Mouse (Mus musculus): ENCODE results near the gene Timp3. TPM values are rescaled to one million over a fixed set of nuclear protein-coding genes. Genes with fewer than 3 reads are reported as not detected.

Timp3 gene
- total and polyA plus RNA-seq, 3 experiments = not detected

DNA sequence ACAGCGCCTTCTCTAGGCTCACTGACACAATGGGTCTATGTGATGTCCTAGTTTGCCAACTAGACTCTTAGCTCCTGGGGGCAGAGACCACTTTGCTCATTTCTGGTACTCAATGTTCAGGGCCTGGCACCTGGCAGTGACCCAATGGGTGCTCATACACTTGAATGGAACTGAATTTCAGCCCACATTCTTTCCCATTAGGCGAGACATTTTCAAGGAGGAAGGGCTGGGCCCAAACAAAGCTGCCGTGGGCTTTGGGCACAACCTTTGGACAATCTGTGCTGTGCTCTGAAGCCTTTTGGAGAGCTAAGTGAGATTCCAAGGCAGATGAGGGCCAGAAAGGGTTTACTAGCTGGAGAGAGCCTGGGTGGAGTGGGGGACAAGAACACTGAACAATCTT is 41.2 kb upstream of the Timp3 start:
- no peaks in the 10 kb centered on the region for H3K79me2 ChIP-seq (ENCODE audit: control insufficient read depth, insufficient read depth, low read length, poor library complexity)
- H3K27me3 ChIP-seq (ENCODE audit: control insufficient read depth in 1 of 2, insufficient read depth in 2 of 2, low read length in 2 of 2) = no peaks in the 10 kb centered on the region
- H3K4me1 ChIP-seq (ENCODE audit: control insufficient read depth in 1 of 2, insufficient read depth in 2 of 2, low read length in 2 of 2) = no peaks in the 10 kb centered on the region
- no peak overlapping the region for H3K27ac ChIP-seq (ENCODE audit: control insufficient read depth, low read depth, low read length)
- TF ChIP-seq E2F4 (IDR thresholded peaks at IDR 0.05; ENCODE audit: borderline replicate concordance, low read depth, low read length) (no peak), TBP (IDR thresholded peaks at IDR 0.05; ENCODE audit: low read depth, low read length) (no peak), MYC (IDR thresholded peaks at IDR 0.05; ENCODE audit: low read depth, low read length) (no peak), EP300 (IDR thresholded peaks at IDR 0.05; ENCODE audit: low read depth in 1 of 2, low read length in 2 of 2) (no peak), HCFC1 (IDR thresholded peaks at IDR 0.05; ENCODE audit: low read depth, low read length) (no peak), POLR2AphosphoS5 (IDR thresholded peaks at IDR 0.05; ENCODE audit: borderline replicate concordance, low read depth, low read length) (no peak), UBTF (IDR thresholded peaks at IDR 0.05; ENCODE audit: borderline replicate concordance, insufficient read depth, low read depth, low read length) (no peak), NRF1 (IDR thresholded peaks at IDR 0.05; ENCODE audit: insufficient read depth, low read depth, low read length, poor library complexity, severe bottlenecking) (no peak), RAD21 (IDR thresholded peaks at IDR 0.05; ENCODE audit: low read depth, low read length) (no peak), POLR2AphosphoS2 (IDR thresholded peaks at IDR 0.05; ENCODE audit: low read length) (no peak), TAL1 (IDR thresholded peaks at IDR 0.05; ENCODE audit: low read length) (no peak), GABPA (IDR thresholded peaks at IDR 0.05; ENCODE audit: low read depth, low read length) (no peak), GATA1 (IDR thresholded peaks at IDR 0.05; ENCODE audit: low read depth, low read length) (no peak), TCF12 (IDR thresholded peaks at IDR 0.05; ENCODE audit: low read depth, low read length) (no peak), USF2 (IDR thresholded peaks at IDR 0.05; ENCODE audit: borderline replicate concordance in 1 of 2, insufficient read depth in 1 of 2, low read depth in 1 of 2, low read length in 2 of 2) (no peak)
- no peaks in the 10 kb centered on the region for H3K9me3 ChIP-seq (replicated peaks; ENCODE audit: insufficient read depth, low read length)
- H3K36me3 ChIP-seq (ENCODE audit: control insufficient read depth in 1 of 2, insufficient read depth in 2 of 2, low read length in 2 of 2) = no peaks in the 10 kb centered on the region
- no peak overlapping the region for H3K4me3 ChIP-seq (ENCODE audit: control insufficient read depth in 1 of 2, insufficient read depth in 1 of 2, low read depth in 2 of 2, low read length in 2 of 2)
- no peak for DNase-seq (ENCODE audit: low read depth, low spot score)
- H3K9ac ChIP-seq (ENCODE audit: control insufficient read depth, low read depth, low read length, poor library complexity, severe bottlenecking) = no peak overlapping the region

DNA sequence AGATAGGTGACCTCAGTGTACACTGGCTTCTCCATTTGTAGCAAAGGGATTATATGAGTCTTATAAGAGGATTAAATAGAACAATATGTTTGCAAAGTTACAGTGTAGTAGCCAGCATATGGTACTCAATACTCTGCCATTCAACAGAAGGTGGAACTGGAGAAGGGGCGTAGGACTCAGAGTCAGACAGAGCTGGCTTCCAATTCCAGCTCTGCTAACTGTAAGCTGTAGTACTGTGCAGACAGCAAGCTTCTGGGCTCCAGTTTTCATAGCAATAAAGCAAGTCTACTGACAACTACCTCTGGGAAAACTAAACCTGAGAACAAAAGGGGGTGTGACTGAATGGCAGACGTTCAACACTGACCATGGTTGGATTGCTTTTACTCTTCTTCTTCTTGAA is 38.4 kb upstream of the Timp3 start:
- H3K36me3 ChIP-seq (ENCODE audit: control insufficient read depth in 1 of 2, insufficient read depth in 2 of 2, low read length in 2 of 2) = no peaks in the 10 kb centered on the region
- H3K27ac ChIP-seq (ENCODE audit: control insufficient read depth, low read depth, low read length) = no peak overlapping the region
- no peak overlapping the region for H3K4me3 ChIP-seq (ENCODE audit: control insufficient read depth in 1 of 2, insufficient read depth in 1 of 2, low read depth in 2 of 2, low read length in 2 of 2)
- no peaks in the 10 kb centered on the region for H3K4me1 ChIP-seq (ENCODE audit: control insufficient read depth in 1 of 2, insufficient read depth in 2 of 2, low read length in 2 of 2)
- no peaks in the 10 kb centered on the region for H3K27me3 ChIP-seq (ENCODE audit: control insufficient read depth in 1 of 2, insufficient read depth in 2 of 2, low read length in 2 of 2)
- no peak overlapping the region for H3K9ac ChIP-seq (ENCODE audit: control insufficient read depth, low read depth, low read length, poor library complexity, severe bottlenecking)
- TF ChIP-seq TBP (IDR thresholded peaks at IDR 0.05; ENCODE audit: low read depth, low read length) = no peak
- no peak for TF ChIP-seq ZMIZ1 (IDR thresholded peaks at IDR 0.05; ENCODE audit: low read depth, low read length)
- TF ChIP-seq MEF2A (IDR thresholded peaks at IDR 0.05; ENCODE audit: extremely low read depth, insufficient replicate concordance, low read depth, low read length, poor library complexity, severe bottlenecking) = no peak
- TF ChIP-seq POLR2A (IDR thresholded peaks at IDR 0.05; ENCODE audit: control insufficient read depth in 1 of 2, insufficient read depth in 1 of 2, low read depth in 1 of 2, low read length in 2 of 2, poor library complexity in 1 of 2) = no peak
- TF ChIP-seq MYC (IDR thresholded peaks at IDR 0.05; ENCODE audit: low read depth, low read length) = no peak
- no peak for TF ChIP-seq CHD1 (IDR thresholded peaks at IDR 0.05; ENCODE audit: low read depth, low read length)
- no peak for TF ChIP-seq USF2 (IDR thresholded peaks at IDR 0.05; ENCODE audit: borderline replicate concordance in 1 of 2, insufficient read depth in 1 of 2, low read depth in 1 of 2, low read length in 2 of 2)
- TF ChIP-seq KAT2A (conservative IDR thresholded peaks at IDR 0.05; ENCODE audit: low read depth, low read length) = no peak
- TF ChIP-seq ELF1 (IDR thresholded peaks at IDR 0.05; ENCODE audit: low read depth, low read length) = no peak
- TF ChIP-seq MYB (IDR thresholded peaks at IDR 0.05; ENCODE audit: low read depth, low read length) = no peak
- TF ChIP-seq MAZ (IDR thresholded peaks at IDR 0.05; ENCODE audit: low read depth, low read length) = no peak
- no peak for TF ChIP-seq CHD2 (IDR thresholded peaks at IDR 0.05; ENCODE audit: low read length)
- TF ChIP-seq SMC3 (IDR thresholded peaks at IDR 0.05; ENCODE audit: low read depth, low read length) = no peak
- TF ChIP-seq HCFC1 (IDR thresholded peaks at IDR 0.05; ENCODE audit: low read depth, low read length) = no peak
- TF ChIP-seq NRF1 (IDR thresholded peaks at IDR 0.05; ENCODE audit: insufficient read depth, low read depth, low read length, poor library complexity, severe bottlenecking) = no peak
- no peak for TF ChIP-seq USF1 (IDR thresholded peaks at IDR 0.05; ENCODE audit: low read depth, low read length)
- TF ChIP-seq ZC3H11A (IDR thresholded peaks at IDR 0.05; ENCODE audit: low read depth, low read length) = no peak
- TF ChIP-seq POLR2AphosphoS2 (IDR thresholded peaks at IDR 0.05; ENCODE audit: low read length) = no peak
- TF ChIP-seq CTCF (IDR thresholded peaks at IDR 0.05 in 2 of 3, conservative IDR thresholded peaks at IDR 0.05 in 1 of 3; ENCODE audit: control insufficient read depth in 1 of 3, insufficient read depth in 1 of 3, low read depth in 2 of 3, low read length in 3 of 3, poor library complexity in 1 of 3, severe bottlenecking in 1 of 3) = no peak
- DNase-seq (ENCODE audit: low read depth, low spot score) = no peak
- H3K79me2 ChIP-seq (ENCODE audit: control insufficient read depth, insufficient read depth, low read length, poor library complexity) = no peaks in the 10 kb centered on the region
- no peaks in the 10 kb centered on the region for H3K9me3 ChIP-seq (replicated peaks; ENCODE audit: insufficient read depth, low read length)

All from MEL (cell line).